Mouse (Mus musculus): ENCODE measurements around the gene Dlx1. TPM values are rescaled to one million over a fixed set of nuclear protein-coding genes. Genes with fewer than 3 reads are reported as not detected.
A peak's percentile ranks its signal among the peaks of the same experiment; 100 is the strongest.

The Dlx1 gene
- polyA plus RNA-seq, 1 experiment from 2014 or later: 0.46 TPM

DNA sequence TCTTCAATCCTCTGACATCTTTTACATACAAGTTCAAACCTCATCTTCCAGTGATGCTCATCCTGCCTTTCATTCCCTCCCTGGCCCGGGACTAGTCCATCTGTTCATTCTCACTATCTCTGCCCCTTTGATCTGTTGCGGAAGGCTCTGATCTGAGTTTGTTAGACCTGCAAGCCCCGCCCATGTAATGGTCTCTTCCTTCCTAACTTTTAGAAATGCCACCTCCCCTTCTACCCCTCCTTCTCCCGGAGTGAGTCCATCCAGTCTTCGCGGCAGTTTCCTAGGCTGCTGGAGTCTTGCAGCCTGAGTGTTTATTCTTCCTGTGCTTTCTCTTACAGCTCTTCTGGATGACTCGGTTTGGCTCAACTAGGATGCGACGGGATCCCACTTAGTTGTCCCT is 38.6 kb downstream of the Dlx1 start:
- Histone ChIP-seq H3K9ac (no peak overlapping the region), H3K27me3 (no peaks in the 10 kb centered on the region), H3K27ac (no peak overlapping the region), H3K4me3 (no peak overlapping the region), H3K36me3 (no peaks in the 10 kb centered on the region), H3K9me3 (no peaks in the 10 kb centered on the region), H3K4me1 (no peaks in the 10 kb centered on the region), H3K4me2 (no peak overlapping the region)
- no peak for ATAC-seq (ENCODE audit: borderline replicate concordance, extremely low read depth, low FRiP score, low TSS enrichment)
- whole genome bisulfite sequencing: 62% methylated on average over 9 of the region's 9 CpGs

GRCm38 (mm10) chr2:71573736-71574135 is 45.8 kb downstream of the Dlx1 start:
- H3K27ac ChIP-seq: no peak overlapping the region
- no peaks in the 10 kb centered on the region for H3K4me1 ChIP-seq
- H3K36me3 ChIP-seq: no peaks in the 10 kb centered on the region
- H3K4me2 ChIP-seq: no peak overlapping the region
- H3K4me3 ChIP-seq: no peak overlapping the region
- 33% methylated on average over 4 of the region's 4 CpGs for WGBS
- H3K9ac ChIP-seq: no peak overlapping the region
- no peaks in the 10 kb centered on the region for H3K9me3 ChIP-seq
- peaks cover 4% of the 10 kb centered on the region; the same call in 1 of the 2 replicates for H3K27me3 ChIP-seq
- no peak for ATAC-seq (ENCODE audit: borderline replicate concordance, extremely low read depth, low FRiP score, low TSS enrichment)

DNA sequence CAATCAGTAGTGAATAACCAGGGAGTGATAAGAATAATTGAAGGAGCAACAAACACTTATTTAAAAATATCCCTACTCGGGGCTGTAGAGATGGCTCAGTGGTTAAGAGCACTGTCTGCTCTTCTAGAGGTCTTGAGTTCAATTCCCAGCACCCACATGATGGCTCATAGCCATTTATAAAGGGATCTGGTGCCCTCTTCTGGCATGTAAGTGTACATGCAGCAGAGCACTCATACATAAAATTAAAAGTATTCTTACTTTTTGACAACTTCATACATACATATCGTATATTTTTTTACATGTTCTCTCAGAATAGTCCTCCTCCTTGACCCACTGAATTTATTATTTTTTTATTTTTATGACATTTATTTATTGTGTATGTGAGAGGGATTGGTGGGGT is 49.1 kb downstream of the Dlx1 start:
- no peaks in the 10 kb centered on the region for H3K4me1 ChIP-seq
- no peaks in the 10 kb centered on the region for H3K36me3 ChIP-seq
- H3K4me3 ChIP-seq: no peak overlapping the region
- no peak for ATAC-seq (ENCODE audit: borderline replicate concordance, extremely low read depth, low FRiP score, low TSS enrichment)
- no peak overlapping the region for H3K4me2 ChIP-seq
- peaks cover 18% of the 10 kb centered on the region; the same call in 1 of the 2 replicates for H3K27me3 ChIP-seq
- 84% methylated on average over 2 of the region's 2 CpGs for WGBS
- no peak overlapping the region for H3K27ac ChIP-seq
- H3K9me3 ChIP-seq: no peaks in the 10 kb centered on the region
- no peak overlapping the region for H3K9ac ChIP-seq

DNA sequence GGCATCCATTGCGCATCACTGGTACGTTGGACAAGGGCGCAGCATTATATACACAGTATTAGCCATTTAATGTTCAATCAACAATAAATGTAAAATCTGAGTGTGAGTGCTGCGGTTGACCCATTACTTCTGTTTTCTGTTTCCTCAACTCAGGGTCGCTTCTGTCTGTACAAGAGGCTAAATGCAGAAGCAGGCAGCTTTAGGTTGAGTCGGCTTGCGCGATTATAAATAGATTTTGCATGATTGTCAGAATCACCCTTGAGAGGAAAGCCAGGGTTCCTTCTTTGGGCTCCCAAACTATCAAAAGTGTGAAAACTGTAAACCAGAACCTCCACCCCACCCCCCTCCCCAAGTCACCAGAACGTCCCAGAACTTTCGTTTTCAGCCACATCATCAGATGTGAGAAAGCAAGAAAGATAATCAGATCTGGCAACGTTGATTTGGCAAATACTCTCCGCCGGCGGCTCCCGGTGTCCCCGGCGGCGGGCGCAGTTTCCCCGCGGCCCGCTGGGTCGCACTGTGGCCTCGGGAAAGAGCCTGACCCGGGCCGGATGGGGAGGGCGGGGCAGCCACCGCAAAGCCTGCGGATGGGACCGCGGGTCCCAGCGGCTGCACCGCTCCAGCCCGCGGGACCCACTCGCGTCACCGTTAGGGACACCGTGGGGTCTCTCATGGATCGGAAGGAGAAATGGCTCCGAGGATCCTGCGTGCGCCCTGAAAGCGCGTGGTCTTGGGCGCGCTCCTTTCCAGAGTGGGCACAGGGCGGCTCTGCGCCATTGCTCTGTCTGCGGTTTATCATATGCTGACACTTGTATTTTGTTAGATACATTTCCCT is 52.9 kb downstream of the Dlx1 start:
- peak; percentile 73 for ATAC-seq (ENCODE audit: borderline replicate concordance, extremely low read depth, low FRiP score, low TSS enrichment)

DNA sequence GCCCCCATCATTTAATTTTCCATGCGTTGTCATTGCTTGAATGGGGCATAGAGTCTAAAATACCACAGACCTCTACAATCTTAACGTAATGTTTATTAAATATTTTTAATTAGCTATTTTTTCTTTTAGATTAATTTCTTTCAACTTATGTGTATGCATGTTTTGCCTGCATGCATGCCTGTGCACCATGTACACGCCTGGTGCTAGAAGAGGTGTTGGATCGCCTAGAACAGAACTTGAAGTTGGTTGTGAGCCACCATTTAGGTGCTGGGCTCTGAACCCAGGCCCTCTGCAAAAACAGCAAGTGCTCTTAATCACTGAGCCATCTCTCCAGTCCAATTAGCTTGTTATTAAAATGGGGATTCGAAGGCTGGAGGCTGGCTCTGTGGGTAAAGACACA is 53.6 kb downstream of the Dlx1 start:
- 66% methylated on average over 5 of the region's 5 CpGs for WGBS
- no peak for ATAC-seq (ENCODE audit: borderline replicate concordance, extremely low read depth, low FRiP score, low TSS enrichment)
- H3K9ac ChIP-seq: peak overlapping the region; percentile 47

More for the DNA sequence above, 52.9 kb downstream of the Dlx1 start:
- Histone ChIP-seq H3K36me3 (no peaks in the 10 kb centered on the region), H3K4me3 (peak overlapping the region; percentile 63), H3K27me3 (peaks cover 14% of the 10 kb centered on the region; the same call in 1 of the 2 replicates), H3K4me1 (no peaks in the 10 kb centered on the region), H3K4me2 (peak overlapping the region; percentile 97), H3K9me3 (no peaks in the 10 kb centered on the region), H3K27ac (no peak overlapping the region), H3K9ac (peak overlapping the region; percentile 47)
- WGBS: 10% methylated on average over 50 of the region's 50 CpGs

More for the DNA sequence above, 53.6 kb downstream of the Dlx1 start:
- Histone ChIP-seq H3K4me3 (peak overlapping the region; percentile 63), H3K27me3 (peaks cover 14% of the 10 kb centered on the region; the same call in 1 of the 2 replicates), H3K4me2 (peak overlapping the region; percentile 97), H3K27ac (no peak overlapping the region), H3K9me3 (no peaks in the 10 kb centered on the region), H3K36me3 (no peaks in the 10 kb centered on the region), H3K4me1 (no peaks in the 10 kb centered on the region)

Other genes with a start within 250 kb of the Dlx1 start
- 31.5 and 35.4 TPM in 2 replicates for gene Slc25a12, start 160.4 kb upstream of the Dlx1 start, polyA plus RNA-seq (2015; fragmentation: Nextera tagmentation; extraction: Ambion mirVana)
- gene Hat1, start 139.2 kb upstream of the Dlx1 start, polyA plus RNA-seq (2015; fragmentation: Nextera tagmentation; extraction: Ambion mirVana): 147 and 150 TPM in 2 replicates
- gene Metap1d, start 74.8 kb upstream of the Dlx1 start, polyA plus RNA-seq (2015; fragmentation: Nextera tagmentation; extraction: Ambion mirVana): 33.1 and 34.5 TPM in 2 replicates
- 0.15 and 0.16 TPM in 2 replicates for gene Dlx2, start 18.6 kb downstream of the Dlx1 start, polyA plus RNA-seq (2015; fragmentation: Nextera tagmentation; extraction: Ambion mirVana)
- gene Itga6, start 217.5 kb downstream of the Dlx1 start, polyA plus RNA-seq (2015; fragmentation: Nextera tagmentation; extraction: Ambion mirVana): 77.1 and 81.4 TPM in 2 replicates

Measured in lung, embryonic 15.5 days (tissue).